Mouse (Mus musculus): ENCODE results near the gene Map3k3. TPM values are rescaled to one million over a fixed set of nuclear protein-coding genes. Genes with fewer than 3 reads are reported as not detected.

Gene Map3k3
- polyA plus RNA-seq, 1 experiment from 2014 or later: 16.8 TPM

DNA sequence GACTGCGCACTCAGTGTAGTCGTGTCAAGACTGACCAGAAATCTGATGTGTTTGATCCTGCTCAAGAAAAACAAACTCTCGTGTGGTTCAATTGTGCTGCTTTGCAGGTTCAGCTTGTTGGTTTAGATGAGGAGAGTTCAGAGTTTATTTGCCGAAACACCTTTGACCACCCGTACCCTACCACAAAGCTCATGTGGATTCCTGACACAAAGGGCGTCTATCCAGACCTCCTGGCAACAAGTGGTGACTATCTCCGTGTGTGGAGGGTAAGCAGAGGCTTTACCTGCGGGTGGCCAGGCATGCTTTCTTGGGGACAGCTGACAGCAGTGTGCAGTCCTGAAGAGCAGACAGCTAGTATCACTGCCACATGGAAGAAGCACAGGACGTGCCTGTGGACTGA is 37.8 kb upstream of the Map3k3 start:
- H3K4me3 ChIP-seq (ENCODE audit: low read depth, low read length): no peak overlapping the region
- no peaks in the 10 kb centered on the region; the same call in 1 of the 2 replicates for H3K36me3 ChIP-seq (replicated peaks; ENCODE audit: control insufficient read depth, insufficient read depth, low read depth, low read length)
- DNase-seq (ENCODE audit: low spot score) (no peak), ATAC-seq (replicated peaks; ENCODE audit: insufficient number of reproducible peaks, low FRiP score, low TSS enrichment, low read depth) (no peak)
- 83% methylated on average over 9 of the region's 9 CpGs for whole genome bisulfite sequencing
- no peak overlapping the region for H3K27ac ChIP-seq (replicated peaks; ENCODE audit: low read depth, low read length)
- H3K4me2 ChIP-seq (ENCODE audit: low read depth, low read length): no peak overlapping the region
- H3K9me3 ChIP-seq (replicated peaks; ENCODE audit: control insufficient read depth, low read length): no peaks in the 10 kb centered on the region
- no peaks in the 10 kb centered on the region for H3K4me1 ChIP-seq (ENCODE audit: control insufficient read depth, insufficient read depth, low read length)
- H3K27me3 ChIP-seq (ENCODE audit: control insufficient read depth, insufficient read depth, low read length): no peaks in the 10 kb centered on the region
- no peak overlapping the region for H3K9ac ChIP-seq (replicated peaks; ENCODE audit: low read length)

DNA sequence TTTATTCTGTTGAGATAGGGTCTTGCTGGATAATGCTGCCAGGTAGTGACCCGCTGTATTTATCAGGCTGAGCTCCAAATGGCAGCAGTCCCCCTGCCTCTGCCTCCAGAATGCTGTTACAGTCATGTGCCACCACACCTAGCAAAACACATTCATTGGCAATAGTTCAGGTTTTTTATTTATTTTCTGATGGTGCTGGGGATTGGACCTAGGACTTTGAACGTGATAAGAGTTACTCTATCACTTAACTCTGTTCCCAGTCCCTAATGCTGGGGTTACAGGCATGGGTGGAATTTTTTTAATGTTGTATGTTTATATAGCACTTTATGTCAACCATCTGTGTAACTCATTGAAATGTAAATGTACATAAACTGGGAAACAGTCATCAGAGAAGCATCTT is 30.5 kb upstream of the Map3k3 start:
- no peaks in the 10 kb centered on the region for H3K9me3 ChIP-seq (replicated peaks; ENCODE audit: control insufficient read depth, low read length)
- no peak overlapping the region for H3K4me2 ChIP-seq (ENCODE audit: low read depth, low read length)
- DNase-seq (ENCODE audit: low spot score) (no peak), ATAC-seq (replicated peaks; ENCODE audit: insufficient number of reproducible peaks, low FRiP score, low TSS enrichment, low read depth) (no peak)
- H3K27ac ChIP-seq (replicated peaks; ENCODE audit: low read depth, low read length): no peak overlapping the region
- no peak overlapping the region for H3K9ac ChIP-seq (replicated peaks; ENCODE audit: low read length)
- peaks cover 6% of the 10 kb centered on the region for H3K36me3 ChIP-seq (replicated peaks; ENCODE audit: control insufficient read depth, insufficient read depth, low read depth, low read length)
- WGBS: 91% methylated on average over 2 of the region's 2 CpGs
- H3K4me1 ChIP-seq (ENCODE audit: control insufficient read depth, insufficient read depth, low read length): no peaks in the 10 kb centered on the region
- H3K27me3 ChIP-seq (ENCODE audit: control insufficient read depth, insufficient read depth, low read length): no peaks in the 10 kb centered on the region
- H3K4me3 ChIP-seq (ENCODE audit: low read depth, low read length): no peak overlapping the region

DNA sequence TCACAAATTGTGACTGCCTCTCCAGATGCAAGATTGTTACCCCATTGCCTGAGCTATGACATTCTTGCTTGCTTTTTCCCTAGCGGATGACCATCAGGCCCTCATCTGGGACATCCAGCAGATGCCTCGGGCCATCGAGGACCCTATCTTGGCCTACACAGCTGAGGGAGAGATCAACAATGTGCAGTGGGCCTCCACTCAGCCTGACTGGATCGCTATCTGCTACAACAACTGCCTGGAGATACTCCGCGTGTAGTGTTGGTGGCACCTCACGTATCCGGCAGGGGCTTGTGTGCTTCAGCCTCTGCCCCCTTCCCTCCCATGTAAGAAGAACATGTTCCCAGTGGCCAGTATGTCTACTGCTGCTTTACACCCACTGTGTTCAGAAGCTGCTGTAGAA is 29.8 kb upstream of the Map3k3 start:
- DNase-seq (ENCODE audit: low spot score): no peak
- no peak for ATAC-seq (replicated peaks; ENCODE audit: insufficient number of reproducible peaks, low FRiP score, low TSS enrichment, low read depth)
- Histone ChIP-seq H3K36me3 (replicated peaks; ENCODE audit: control insufficient read depth, insufficient read depth, low read depth, low read length) (peaks cover 6% of the 10 kb centered on the region), H3K4me2 (ENCODE audit: low read depth, low read length) (no peak overlapping the region), H3K27me3 (ENCODE audit: control insufficient read depth, insufficient read depth, low read length) (no peaks in the 10 kb centered on the region), H3K27ac (replicated peaks; ENCODE audit: low read depth, low read length) (no peak overlapping the region), H3K9ac (replicated peaks; ENCODE audit: low read length) (no peak overlapping the region), H3K4me1 (ENCODE audit: control insufficient read depth, insufficient read depth, low read length) (no peaks in the 10 kb centered on the region), H3K9me3 (replicated peaks; ENCODE audit: control insufficient read depth, low read length) (no peaks in the 10 kb centered on the region), H3K4me3 (ENCODE audit: low read depth, low read length) (no peak overlapping the region)
- 91% methylated on average over 8 of the region's 8 CpGs for WGBS

DNA sequence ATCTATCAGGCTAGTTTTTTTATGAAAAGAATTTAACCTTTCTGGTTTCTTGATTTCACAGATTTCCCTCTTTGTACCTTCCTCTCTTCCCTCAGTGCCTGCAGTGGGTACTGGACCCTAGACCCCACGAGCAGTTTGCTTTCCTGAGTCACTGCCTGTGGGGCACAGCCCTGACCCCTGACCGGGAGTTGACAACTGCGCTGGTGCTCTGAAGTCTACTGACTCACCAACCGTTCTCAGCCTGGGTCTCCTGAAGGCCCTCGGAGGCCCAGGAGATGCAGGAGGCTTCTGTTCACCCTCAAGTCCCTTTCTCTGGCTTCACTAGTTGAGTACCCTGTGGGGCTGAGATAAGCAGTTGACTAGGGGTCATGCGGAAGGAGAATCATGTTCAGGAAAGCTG is 29.1 kb upstream of the Map3k3 start:
- Histone ChIP-seq H3K9ac (replicated peaks; ENCODE audit: low read length) (no peak overlapping the region), H3K9me3 (replicated peaks; ENCODE audit: control insufficient read depth, low read length) (no peaks in the 10 kb centered on the region), H3K36me3 (replicated peaks; ENCODE audit: control insufficient read depth, insufficient read depth, low read depth, low read length) (peaks cover 6% of the 10 kb centered on the region), H3K4me3 (ENCODE audit: low read depth, low read length) (no peak overlapping the region), H3K27ac (replicated peaks; ENCODE audit: low read depth, low read length) (no peak overlapping the region), H3K4me1 (ENCODE audit: control insufficient read depth, insufficient read depth, low read length) (no peaks in the 10 kb centered on the region), H3K27me3 (ENCODE audit: control insufficient read depth, insufficient read depth, low read length) (no peaks in the 10 kb centered on the region), H3K4me2 (ENCODE audit: low read depth, low read length) (no peak overlapping the region)
- DNase-seq (ENCODE audit: low spot score) (no peak), ATAC-seq (replicated peaks; ENCODE audit: insufficient number of reproducible peaks, low FRiP score, low TSS enrichment, low read depth) (no peak)
- 92% methylated on average over 6 of the region's 6 CpGs for WGBS

DNA sequence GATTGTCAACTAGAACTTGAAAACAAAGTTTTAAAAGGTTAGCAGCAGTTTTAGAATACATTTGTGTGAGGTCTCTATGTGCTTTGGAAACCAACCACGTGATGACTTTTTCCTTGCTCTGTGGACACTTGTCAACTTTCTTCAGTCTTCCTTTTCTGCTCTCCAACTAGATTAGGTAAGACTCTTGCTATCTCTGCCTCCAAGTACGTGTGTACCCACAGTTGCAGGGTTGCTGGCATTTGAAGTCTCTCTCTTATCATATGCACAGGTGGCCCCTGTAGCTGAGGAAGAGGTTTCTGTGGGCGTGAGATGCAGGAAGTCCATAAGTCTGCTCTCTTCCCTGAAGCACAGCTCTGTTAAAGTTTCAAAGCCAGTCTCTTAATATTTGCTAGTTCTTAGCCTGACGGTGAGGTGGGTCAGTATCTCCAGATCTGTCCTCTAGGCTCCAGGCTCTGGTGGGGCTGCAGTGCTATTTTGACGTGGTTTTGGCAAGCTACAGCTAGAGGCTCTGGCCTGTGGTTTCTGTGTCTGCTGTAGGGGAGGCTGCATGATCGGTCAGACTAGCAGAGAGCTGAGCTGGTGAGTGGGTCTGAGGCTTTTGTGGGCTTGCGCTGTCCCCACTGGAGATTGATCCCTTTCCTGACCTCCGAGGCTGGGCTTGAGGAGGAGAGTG is 27.5 kb upstream of the Map3k3 start:
- Histone ChIP-seq H3K9me3 (replicated peaks; ENCODE audit: control insufficient read depth, low read length) (no peaks in the 10 kb centered on the region), H3K27ac (replicated peaks; ENCODE audit: low read depth, low read length) (no peak overlapping the region), H3K4me2 (ENCODE audit: low read depth, low read length) (no peak overlapping the region), H3K27me3 (ENCODE audit: control insufficient read depth, insufficient read depth, low read length) (no peaks in the 10 kb centered on the region), H3K4me3 (ENCODE audit: low read depth, low read length) (no peak overlapping the region), H3K4me1 (ENCODE audit: control insufficient read depth, insufficient read depth, low read length) (no peaks in the 10 kb centered on the region), H3K36me3 (replicated peaks; ENCODE audit: control insufficient read depth, insufficient read depth, low read depth, low read length) (peaks cover 6% of the 10 kb centered on the region), H3K9ac (replicated peaks; ENCODE audit: low read length) (no peak overlapping the region)
- 90% methylated on average over 8 of the region's 8 CpGs for WGBS
- DNase-seq (ENCODE audit: low spot score): no peak
- no peak for ATAC-seq (replicated peaks; ENCODE audit: insufficient number of reproducible peaks, low FRiP score, low TSS enrichment, low read depth)

DNA sequence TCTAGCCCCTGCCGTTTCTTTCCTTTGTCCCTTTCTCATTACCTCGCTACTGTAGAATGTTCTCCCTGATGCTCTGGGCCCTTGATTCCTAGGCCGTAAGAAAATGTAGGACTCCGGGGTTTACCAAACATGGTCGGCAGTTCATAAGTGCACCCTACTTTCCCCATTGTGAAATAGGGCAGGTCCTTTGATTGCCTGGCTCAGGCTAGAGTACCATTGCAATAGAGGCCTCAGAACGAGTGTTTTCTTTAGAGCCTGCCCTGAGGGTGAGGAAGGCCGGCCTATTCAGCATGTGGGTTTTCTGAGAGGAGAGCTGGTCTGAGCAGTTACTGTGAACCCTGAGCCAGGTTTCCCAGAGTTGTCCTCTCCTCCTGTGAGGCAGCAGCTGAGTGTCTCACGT is 26.4 kb upstream of the Map3k3 start:
- Histone ChIP-seq H3K27me3 (ENCODE audit: control insufficient read depth, insufficient read depth, low read length) (no peaks in the 10 kb centered on the region), H3K4me1 (ENCODE audit: control insufficient read depth, insufficient read depth, low read length) (no peaks in the 10 kb centered on the region), H3K4me2 (ENCODE audit: low read depth, low read length) (no peak overlapping the region), H3K9ac (replicated peaks; ENCODE audit: low read length) (no peak overlapping the region), H3K36me3 (replicated peaks; ENCODE audit: control insufficient read depth, insufficient read depth, low read depth, low read length) (peaks cover 6% of the 10 kb centered on the region), H3K4me3 (ENCODE audit: low read depth, low read length) (no peak overlapping the region), H3K9me3 (replicated peaks; ENCODE audit: control insufficient read depth, low read length) (no peaks in the 10 kb centered on the region), H3K27ac (replicated peaks; ENCODE audit: low read depth, low read length) (no peak overlapping the region)
- ATAC-seq (replicated peaks; ENCODE audit: insufficient number of reproducible peaks, low FRiP score, low TSS enrichment, low read depth): no peak
- DNase-seq (ENCODE audit: low spot score): no peak
- 76% methylated on average over 8 of the region's 8 CpGs for WGBS

DNA sequence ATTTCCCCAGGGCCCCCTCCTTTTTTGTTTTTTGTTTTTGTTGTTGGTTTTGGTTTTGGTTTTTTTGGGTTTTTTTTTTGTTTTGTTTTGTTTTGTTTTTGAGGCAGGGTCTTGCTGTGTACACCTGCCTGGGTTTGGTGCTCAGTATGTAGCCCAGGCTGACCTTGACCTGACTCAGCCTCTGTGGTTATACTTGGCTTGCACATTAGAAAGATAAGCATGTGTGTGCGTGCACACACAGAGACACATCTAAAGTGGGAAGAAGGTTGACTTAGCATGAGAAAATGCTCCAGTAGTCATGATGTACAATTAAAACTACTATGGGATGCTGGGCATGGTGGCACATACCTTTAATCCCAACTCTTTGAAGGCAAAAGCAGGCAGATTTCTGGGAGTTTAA is 23.9 kb upstream of the Map3k3 start:
- no peaks in the 10 kb centered on the region for H3K27me3 ChIP-seq (ENCODE audit: control insufficient read depth, insufficient read depth, low read length)
- WGBS: 85% methylated on average over 1 of the region's 1 CpGs

DNA sequence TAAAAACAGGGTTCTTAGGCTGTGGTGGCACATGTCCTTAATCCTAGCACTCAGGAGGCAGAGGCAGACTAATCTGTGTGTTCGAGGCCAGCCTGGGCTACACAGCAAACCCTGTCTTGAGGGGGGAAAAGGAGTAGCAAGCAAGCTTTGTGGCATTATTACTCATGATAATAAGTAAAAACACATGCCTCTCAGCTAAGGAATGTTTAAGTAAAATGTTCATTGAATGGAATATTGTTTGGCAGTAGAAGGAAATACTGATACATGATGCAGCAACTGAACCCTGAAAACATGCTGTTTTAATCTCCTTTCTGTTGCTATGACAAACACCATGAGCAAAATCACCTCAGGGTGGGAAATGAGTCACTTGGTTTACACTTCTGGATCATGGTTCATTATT is 23.1 kb upstream of the Map3k3 start:
- 90% methylated on average over 1 of the region's 1 CpGs for WGBS
- Histone ChIP-seq H3K9ac (replicated peaks; ENCODE audit: low read length) (no peak overlapping the region), H3K36me3 (replicated peaks; ENCODE audit: control insufficient read depth, insufficient read depth, low read depth, low read length) (peaks cover 3% of the 10 kb centered on the region), H3K4me3 (ENCODE audit: low read depth, low read length) (no peak overlapping the region), H3K4me2 (ENCODE audit: low read depth, low read length) (no peak overlapping the region), H3K27me3 (ENCODE audit: control insufficient read depth, insufficient read depth, low read length) (no peaks in the 10 kb centered on the region), H3K27ac (replicated peaks; ENCODE audit: low read depth, low read length) (no peak overlapping the region), H3K4me1 (ENCODE audit: control insufficient read depth, insufficient read depth, low read length) (no peaks in the 10 kb centered on the region), H3K9me3 (replicated peaks; ENCODE audit: control insufficient read depth, low read length) (no peaks in the 10 kb centered on the region)
- no peak for ATAC-seq (replicated peaks; ENCODE audit: insufficient number of reproducible peaks, low FRiP score, low TSS enrichment, low read depth)
- no peak for DNase-seq (ENCODE audit: low spot score)

More for the DNA sequence above, 23.9 kb upstream of the Map3k3 start:
- Histone ChIP-seq H3K9ac (replicated peaks; ENCODE audit: low read length) (no peak overlapping the region), H3K27ac (replicated peaks; ENCODE audit: low read depth, low read length) (no peak overlapping the region), H3K9me3 (replicated peaks; ENCODE audit: control insufficient read depth, low read length) (no peaks in the 10 kb centered on the region), H3K36me3 (replicated peaks; ENCODE audit: control insufficient read depth, insufficient read depth, low read depth, low read length) (peaks cover 3% of the 10 kb centered on the region), H3K4me3 (ENCODE audit: low read depth, low read length) (no peak overlapping the region), H3K4me1 (ENCODE audit: control insufficient read depth, insufficient read depth, low read length) (no peaks in the 10 kb centered on the region), H3K4me2 (ENCODE audit: low read depth, low read length) (no peak overlapping the region)
- DNase-seq (ENCODE audit: low spot score) (no peak), ATAC-seq (replicated peaks; ENCODE audit: insufficient number of reproducible peaks, low FRiP score, low TSS enrichment, low read depth) (no peak)
